ENCODE assay signal across 16 mouse cellular contexts in the genomic region with DNA sequence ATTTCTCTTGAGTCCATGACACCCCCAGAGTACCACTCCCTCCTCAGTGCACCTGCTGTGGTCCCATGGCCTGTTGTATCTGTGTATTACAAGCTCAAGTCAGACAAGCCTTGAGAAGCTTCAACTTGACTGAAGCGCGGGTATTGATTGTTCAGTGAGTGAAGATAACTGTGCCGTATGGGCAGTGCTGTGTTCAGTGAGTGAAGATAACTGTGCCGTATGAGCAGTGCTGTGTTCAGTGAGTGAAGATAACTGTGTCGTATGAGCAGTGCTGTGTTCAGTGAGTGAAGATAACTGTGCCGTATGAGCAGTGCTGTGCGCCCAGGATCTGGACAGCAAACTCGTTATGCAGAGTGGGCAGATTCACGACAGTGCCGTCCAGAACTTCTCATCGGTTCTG. TPM values are rescaled to one million over a fixed set of nuclear protein-coding genes. Genes with fewer than 3 reads are reported as not detected.
DNase-seq lines count a peak whose midpoint lies in the region; ATAC-seq and TF ChIP-seq lines count a peak whose summit lies in the region.
"Had no signal": no experiment of that assay in that cellular context is flagged by ENCODE, and none has a peak within 500 bp of the region (broad histone marks: within the 10 kb centered on the region; RNA-seq: fewer than 3 reads in every experiment).

No protein-coding gene starts in this region.

- no peak overlapping the region for H3K9ac ChIP-seq in stomach, embryonic 14.5 days (replicated peaks; ENCODE audit: low read depth, low read length)
- no peak overlapping the region for H3K9ac ChIP-seq in stomach, postnatal 0 days (ENCODE audit: low read length)
- 0 out of 2 replicates have a peak overlapping the region, but pooled peaks have one; percentile 12 for H3K9ac ChIP-seq in liver, embryonic 16.5 days (ENCODE audit: low read depth, low read length)
- H3K9ac ChIP-seq in hindbrain, embryonic 14.5 days = no peak overlapping the region
- H3K9ac ChIP-seq: forebrain, embryonic 12.5 days; limb, embryonic 15.5 days had no signal

- H3K27ac ChIP-seq in stomach, embryonic 14.5 days (ENCODE audit: low read length) = no peak overlapping the region
- H3K27ac ChIP-seq in stomach, postnatal 0 days (replicated peaks) = no peak overlapping the region
- peak overlapping the region; percentile 92 for H3K27ac ChIP-seq in liver, embryonic 16.5 days (ENCODE audit: low read length)
- no peak overlapping the region for H3K27ac ChIP-seq in hindbrain, embryonic 14.5 days
- H3K27ac ChIP-seq: forebrain, embryonic 12.5 days; limb, embryonic 15.5 days had no signal

- peaks cover 11% of the 10 kb centered on the region for H3K4me1 ChIP-seq in stomach, embryonic 14.5 days (ENCODE audit: control insufficient read depth, insufficient read depth, low read length)
- no peaks in the 10 kb centered on the region; the same call in 1 of the 2 replicates for H3K4me1 ChIP-seq in stomach, postnatal 0 days (replicated peaks; ENCODE audit: control insufficient read depth, insufficient read depth)
- H3K4me1 ChIP-seq in liver, embryonic 16.5 days (ENCODE audit: control insufficient read depth, low read depth, low read length) = peaks cover 46% of the 10 kb centered on the region
- peaks cover 13% of the 10 kb centered on the region for H3K4me1 ChIP-seq in hindbrain, embryonic 14.5 days (replicated peaks; ENCODE audit: control insufficient read depth, insufficient read depth, low read length)

- TF ChIP-seq CTCF in stomach, postnatal 0 days (IDR thresholded peaks at IDR 0.05; ENCODE audit: low read depth) = no peak

- H3K36me3 ChIP-seq in stomach, embryonic 14.5 days (ENCODE audit: control insufficient read depth, insufficient read depth, low read length) = peaks cover 33% of the 10 kb centered on the region
- peaks cover 14% of the 10 kb centered on the region; the same call in 1 of the 2 replicates for H3K36me3 ChIP-seq in stomach, postnatal 0 days (ENCODE audit: control insufficient read depth, insufficient read depth, low read length)
- H3K36me3 ChIP-seq in liver, embryonic 16.5 days (ENCODE audit: control insufficient read depth, insufficient read depth) = peaks cover 44% of the 10 kb centered on the region
- H3K36me3 ChIP-seq in hindbrain, embryonic 14.5 days (replicated peaks; ENCODE audit: control insufficient read depth, insufficient read depth) = peaks cover 64% of the 10 kb centered on the region

- TF ChIP-seq EP300 in stomach, postnatal 0 days (optimal IDR thresholded peaks at IDR 0.05) = no peak

- no peak for DNase-seq in stomach, postnatal 0 days (ENCODE audit: low spot score)
- peak; percentile 77 for DNase-seq in liver
- no peak for DNase-seq in kidney, postnatal 14 days
- no peak for DNase-seq in layer of hippocampus, adult 8-10 months (ENCODE audit: low spot score in 2 of 2)
- no peak for DNase-seq in hindbrain, embryonic 14.5 days (ENCODE audit: low spot score)
- DNase-seq: adrenal gland, postnatal 14 days; cerebellum, adult 9-10 months; gastrocnemius, postnatal 36 days; heart, postnatal 10 days; kidney, adult 18-20 months; left cerebral cortex, postnatal 4 days; lung, postnatal 10 days had no signal

- WGBS in stomach, embryonic 14.5 days = 91% methylated on average over 11 of the region's 11 CpGs
- WGBS in stomach, postnatal 0 days = 85% methylated on average over 11 of the region's 11 CpGs
- 30% methylated on average over 11 of the region's 11 CpGs for WGBS in liver, embryonic 16.5 days (ENCODE audit: insufficient replicate concordance)
- 96% methylated on average over 11 of the region's 11 CpGs for WGBS in hindbrain, embryonic 14.5 days

- no peak overlapping the region for H3K4me3 ChIP-seq in stomach, embryonic 14.5 days (ENCODE audit: low read depth, low read length)
- H3K4me3 ChIP-seq in stomach, postnatal 0 days (ENCODE audit: low read depth, low read length) = no peak overlapping the region
- H3K4me3 ChIP-seq in liver, embryonic 16.5 days (ENCODE audit: low read depth, low read length) = 0 out of 2 replicates have a peak overlapping the region, but pooled peaks have one; percentile 14
- no peak overlapping the region for H3K4me3 ChIP-seq in hindbrain, embryonic 14.5 days (replicated peaks; ENCODE audit: low read length)
- H3K4me3 ChIP-seq: forebrain, embryonic 12.5 days; limb, embryonic 15.5 days had no signal

- H3K27me3 ChIP-seq in stomach, embryonic 14.5 days (ENCODE audit: control insufficient read depth, insufficient read depth, low read length) = no peaks in the 10 kb centered on the region
- H3K27me3 ChIP-seq in stomach, postnatal 0 days (ENCODE audit: control insufficient read depth, insufficient read depth, low read length) = no peaks in the 10 kb centered on the region
- no peaks in the 10 kb centered on the region for H3K27me3 ChIP-seq in liver, embryonic 16.5 days (ENCODE audit: control insufficient read depth, insufficient read depth, low read depth, low read length)
- H3K27me3 ChIP-seq in hindbrain, embryonic 14.5 days (ENCODE audit: control insufficient read depth, insufficient read depth, low read length) = no peaks in the 10 kb centered on the region
- H3K27me3 ChIP-seq: forebrain, embryonic 12.5 days; limb, embryonic 15.5 days had no signal

- no peaks in the 10 kb centered on the region for H3K9me3 ChIP-seq in stomach, embryonic 14.5 days (ENCODE audit: control insufficient read depth, low read depth, low read length)
- H3K9me3 ChIP-seq in stomach, postnatal 0 days (ENCODE audit: control insufficient read depth, low read length) = no peaks in the 10 kb centered on the region
- H3K9me3 ChIP-seq in liver, embryonic 16.5 days (replicated peaks; ENCODE audit: control insufficient read depth, low read length) = no peaks in the 10 kb centered on the region
- no peaks in the 10 kb centered on the region for H3K9me3 ChIP-seq in hindbrain, embryonic 14.5 days (ENCODE audit: control insufficient read depth, low read length)
- H3K9me3 ChIP-seq: forebrain, embryonic 12.5 days; limb, embryonic 15.5 days had no signal

- no peak overlapping the region for H3K4me2 ChIP-seq in stomach, embryonic 14.5 days (replicated peaks; ENCODE audit: low read depth, low read length)
- no peak overlapping the region for H3K4me2 ChIP-seq in stomach, postnatal 0 days (replicated peaks; ENCODE audit: low read depth)
- H3K4me2 ChIP-seq in liver, embryonic 16.5 days (ENCODE audit: low read depth, low read length) = peak overlapping the region; percentile 50
- no peak overlapping the region for H3K4me2 ChIP-seq in hindbrain, embryonic 14.5 days (replicated peaks)
- H3K4me2 ChIP-seq: forebrain, embryonic 12.5 days; limb, embryonic 15.5 days had no signal

- ATAC-seq in stomach, embryonic 14.5 days (ENCODE audit: insufficient number of reproducible peaks, insufficient read depth, low FRiP score, low read depth) = peak; percentile 25; the same call in 1 of the 2 replicates
- ATAC-seq in stomach, postnatal 0 days (ENCODE audit: low FRiP score, low TSS enrichment) = no peak
- ATAC-seq in liver, embryonic 16.5 days (ENCODE audit: low read depth) = peak; percentile 92
- no peak for ATAC-seq in hindbrain, embryonic 14.5 days (ENCODE audit: low FRiP score)

RNA-seq across cellular contexts. Expression of a gene that starts 14.0 kb away (rescaled TPM):
- 93.7 and 94.3 TPM in 2 replicates for polyA plus RNA-seq in stomach, embryonic 14.5 days (2014; fragmentation: Nextera tagmentation; extraction: Ambion mirVana)
- 54.7 and 62.9 TPM in 2 replicates for polyA plus RNA-seq in stomach, postnatal 0 days (2015; fragmentation: Nextera tagmentation; extraction: Ambion mirVana)
- polyA plus RNA-seq in liver, embryonic 16.5 days (2015; fragmentation: Nextera tagmentation; extraction: Ambion mirVana) = 37.6 and 40.5 TPM in 2 replicates
- 10 to 100 TPM; 65.0 to 75.1 (median 68.2) TPM for total RNA-seq in layer of hippocampus, adult 8-10 months (2022)
- 55.8 and 56.1 TPM in 2 replicates for polyA plus RNA-seq in hindbrain, embryonic 14.5 days (2014; fragmentation: Nextera tagmentation; extraction: Ambion mirVana)

RNA-seq across cellular contexts. Expression of a gene that starts 14.2 kb away (rescaled TPM):
- polyA plus RNA-seq in stomach, embryonic 14.5 days (2014; fragmentation: Nextera tagmentation; extraction: Ambion mirVana) = 9.7 and 11.5 TPM in 2 replicates
- polyA plus RNA-seq in stomach, postnatal 0 days (2015; fragmentation: Nextera tagmentation; extraction: Ambion mirVana) = 8.5 and 10.8 TPM in 2 replicates
- polyA plus RNA-seq in liver, embryonic 16.5 days (2015; fragmentation: Nextera tagmentation; extraction: Ambion mirVana) = 5.9 and 7.2 TPM in 2 replicates
- 10 to 100 TPM; 18.6 to 20.7 (median 20.1) TPM for total RNA-seq in layer of hippocampus, adult 8-10 months (2022)
- polyA plus RNA-seq in hindbrain, embryonic 14.5 days (2014; fragmentation: Nextera tagmentation; extraction: Ambion mirVana) = 13.0 and 15.4 TPM in 2 replicates

Comparison
In these comparisons a context has a peak if more than half of its experiments do, and no peak if none do; other contexts are left out.
1. ATAC-seq: peak in stomach, embryonic 14.5 days (single experiment) and liver, embryonic 16.5 days (single experiment); none in stomach, postnatal 0 days (single experiment) and hindbrain, embryonic 14.5 days (single experiment).